In the genomic region with DNA sequence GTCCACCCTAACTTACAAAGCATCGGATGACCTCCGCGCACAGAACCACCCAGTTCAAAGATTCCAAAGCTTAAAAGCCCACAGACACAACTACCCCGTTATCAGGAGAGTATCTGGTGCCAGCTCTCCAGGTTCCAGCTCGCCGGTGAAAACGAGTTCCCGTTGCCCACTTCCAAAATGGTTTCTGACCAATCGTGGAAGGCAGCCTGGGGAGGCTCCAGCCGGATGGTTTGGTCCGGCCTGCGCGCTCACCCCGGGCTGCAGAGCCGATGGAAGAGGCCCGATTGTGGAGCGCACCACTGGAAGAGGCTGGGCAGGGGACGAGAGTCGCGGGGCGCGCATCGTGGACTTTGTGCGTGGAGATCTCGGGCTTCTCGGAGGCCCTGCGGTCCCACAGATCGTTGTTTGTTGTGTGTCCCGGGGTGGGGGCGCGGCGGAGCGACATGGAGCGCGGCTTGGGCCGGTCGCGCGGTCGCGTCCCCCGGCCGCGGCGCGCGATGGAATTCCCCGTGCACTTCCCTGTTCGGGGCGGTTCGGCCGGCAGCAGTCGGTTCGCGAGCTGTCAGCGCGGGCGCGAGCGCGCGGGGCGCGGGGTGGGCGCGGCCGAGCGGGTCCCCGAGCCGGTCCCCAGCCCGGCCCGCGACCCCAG, we compare ENCODE assay signal across 8 mouse cellular contexts. TPM values are rescaled to one million over a fixed set of nuclear protein-coding genes. Genes with fewer than 3 reads are reported as not detected.
DNase-seq lines count a peak whose midpoint lies in the region; ATAC-seq and TF ChIP-seq lines count a peak whose summit lies in the region.

A gene (plus strand): TSS at position 275 of the 649 bp plus-strand sequence.

- peak; percentile 92 for DNase-seq in 416B (ENCODE audit: low read depth)
- peak; percentile 88 for DNase-seq in heart, adult 8-10 months (ENCODE audit: low spot score)
- DNase-seq in kidney, adult 9 months = peak; percentile 95
- DNase-seq in limb, embryonic 14.5 days (ENCODE audit: low spot score) = peak; percentile 92
- DNase-seq in midbrain, postnatal 0 days (ENCODE audit: low spot score) = peak; percentile 97
- DNase-seq in spleen, postnatal 14 days (ENCODE audit: low spot score in 2 of 2) = peak; percentile 78 to 86

- TF ChIP-seq CTCF in bone marrow, adult 2 months (IDR thresholded peaks at IDR 0.05; ENCODE audit: control insufficient read depth, insufficient read depth, low read length) = no peak
- no peak for TF ChIP-seq CTCF in midbrain, postnatal 0 days (IDR thresholded peaks at IDR 0.05)

- peak within 1 kb of the TSS; percentile 87 for H3K4me2 ChIP-seq in embryonic facial prominence, embryonic 15.5 days (replicated peaks)
- peak within 1 kb of the TSS; percentile 95 for H3K4me2 ChIP-seq in limb, embryonic 14.5 days (replicated peaks; ENCODE audit: low read depth, low read length, severe bottlenecking)
- H3K4me2 ChIP-seq in midbrain, postnatal 0 days (ENCODE audit: low read depth, low read length, poor library complexity, severe bottlenecking) = peak within 1 kb of the TSS; percentile 84

- peaks cover 8% of the 10 kb centered on the region for H3K4me1 ChIP-seq in bone marrow, adult 2 months (ENCODE audit: control insufficient read depth, insufficient read depth, low read length)
- H3K4me1 ChIP-seq in embryonic facial prominence, embryonic 15.5 days = peaks cover 23% of the 10 kb centered on the region
- peaks cover 6% of the 10 kb centered on the region; the same call in 1 of the 2 replicates for H3K4me1 ChIP-seq in limb, embryonic 14.5 days (ENCODE audit: control insufficient read depth, insufficient read depth, low read length)
- peaks cover 16% of the 10 kb centered on the region for H3K4me1 ChIP-seq in midbrain, postnatal 0 days (ENCODE audit: insufficient read depth, low read length)

- peak within 1 kb of the TSS; percentile 91 for H3K9ac ChIP-seq in embryonic facial prominence, embryonic 15.5 days
- H3K9ac ChIP-seq in limb, embryonic 14.5 days (ENCODE audit: low read depth, low read length, severe bottlenecking) = peak within 1 kb of the TSS; percentile 95
- H3K9ac ChIP-seq in midbrain, postnatal 0 days (replicated peaks; ENCODE audit: low read length, poor library complexity, severe bottlenecking) = peak within 1 kb of the TSS; percentile 99

- peak; percentile 59; the same call in 1 of the 2 replicates for TF ChIP-seq POLR2A in bone marrow, adult 2 months (IDR thresholded peaks at IDR 0.05; ENCODE audit: borderline replicate concordance, control insufficient read depth, low read depth, low read length)
- TF ChIP-seq POLR2A in limb, embryonic 14.5 days (IDR thresholded peaks at IDR 0.05; ENCODE audit: borderline replicate concordance, extremely low read depth, insufficient read depth, insufficient read length) = 0 out of 2 replicates have a peak, but pooled peaks have one; percentile 41

- peak within 1 kb of the TSS; percentile 91 for H3K4me3 ChIP-seq in bone marrow, adult 2 months (replicated peaks; ENCODE audit: control insufficient read depth, low read depth, low read length)
- peak within 1 kb of the TSS; percentile 99 for H3K4me3 ChIP-seq in embryonic facial prominence, embryonic 15.5 days (replicated peaks)
- peak within 1 kb of the TSS; percentile 98 for H3K4me3 ChIP-seq in limb, embryonic 14.5 days (replicated peaks; ENCODE audit: low read length)
- H3K4me3 ChIP-seq in midbrain, postnatal 0 days (ENCODE audit: low read depth, low read length) = peak within 1 kb of the TSS; percentile 99

- H3K27me3 ChIP-seq in embryonic facial prominence, embryonic 15.5 days = no peaks in the 10 kb centered on the region
- H3K27me3 ChIP-seq in limb, embryonic 14.5 days (ENCODE audit: control insufficient read depth, insufficient read depth, low read length) = no peaks in the 10 kb centered on the region
- no peaks in the 10 kb centered on the region for H3K27me3 ChIP-seq in midbrain, postnatal 0 days (ENCODE audit: insufficient read depth, low read length)

- WGBS in bone marrow, adult 2 months = under 1% methylated on average over 68 of the region's 73 CpGs
- under 1% methylated on average over 73 of the region's 73 CpGs for WGBS in embryonic facial prominence, embryonic 15.5 days
- under 1% methylated on average over 32 of the region's 73 CpGs for WGBS in limb, embryonic 14.5 days
- under 1% methylated on average over 44 of the region's 73 CpGs for WGBS in midbrain, postnatal 0 days

- peak; percentile 87 for ATAC-seq in embryonic facial prominence, embryonic 15.5 days (ENCODE audit: insufficient number of reproducible peaks, low FRiP score, low TSS enrichment, low read depth)
- ATAC-seq in limb, embryonic 14.5 days (ENCODE audit: low FRiP score, low read depth) = peak; percentile 92
- peak; percentile 90 for ATAC-seq in midbrain, postnatal 0 days (ENCODE audit: low FRiP score)

- no peaks in the 10 kb centered on the region for H3K9me3 ChIP-seq in embryonic facial prominence, embryonic 15.5 days (replicated peaks)
- H3K9me3 ChIP-seq in limb, embryonic 14.5 days (ENCODE audit: control insufficient read depth, low read length) = no peaks in the 10 kb centered on the region
- H3K9me3 ChIP-seq in midbrain, postnatal 0 days (ENCODE audit: low read length) = no peaks in the 10 kb centered on the region

- H3K36me3 ChIP-seq in embryonic facial prominence, embryonic 15.5 days = no peaks in the 10 kb centered on the region
- no peaks in the 10 kb centered on the region for H3K36me3 ChIP-seq in limb, embryonic 14.5 days (ENCODE audit: control insufficient read depth, insufficient read depth, low read length)
- no peaks in the 10 kb centered on the region for H3K36me3 ChIP-seq in midbrain, postnatal 0 days (ENCODE audit: insufficient read depth, low read length)

- peak within 1 kb of the TSS; percentile 92 for H3K27ac ChIP-seq in bone marrow, adult 2 months (ENCODE audit: control insufficient read depth, insufficient read depth, low read depth, low read length, poor library complexity)
- peak within 1 kb of the TSS; percentile 95 for H3K27ac ChIP-seq in embryonic facial prominence, embryonic 15.5 days (replicated peaks)
- H3K27ac ChIP-seq in limb, embryonic 14.5 days (replicated peaks; ENCODE audit: low read depth, low read length) = peak within 1 kb of the TSS; percentile 96
- H3K27ac ChIP-seq in midbrain, postnatal 0 days (ENCODE audit: low read depth, low read length) = peak within 1 kb of the TSS; percentile 88

RNA-seq across cellular contexts. Expression of the gene that starts here (rescaled TPM):
- 60.5 and 99.2 TPM in 2 replicates for polyA plus RNA-seq in bone marrow, adult 2 months (2011; ENCODE audit: insufficient read depth, insufficient read length, low replicate concordance, missing spikeins)
- 54.9 and 57.6 TPM in 2 replicates for polyA plus RNA-seq in embryonic facial prominence, embryonic 15.5 days (2015; fragmentation: Nextera tagmentation; extraction: Ambion mirVana)
- total RNA-seq in heart, adult 8-10 months (2022) = 10 to 100 TPM; 28.0 to 34.3 (median 30.1) TPM
- polyA plus RNA-seq in limb, embryonic 14.5 days (2012; rRNA removed) = 48.6 and 51.6 TPM in 2 replicates
- 65.3 and 67.6 TPM in 2 replicates for polyA plus RNA-seq in limb, embryonic 14.5 days (2014; fragmentation: Nextera tagmentation; extraction: Ambion mirVana)
- 39.3 and 47.3 TPM in 2 replicates for total RNA-seq in midbrain, postnatal 0 days (2014; rRNA removed)
- polyA plus RNA-seq in midbrain, postnatal 0 days (2015; fragmentation: Nextera tagmentation; extraction: Ambion mirVana) = 22.4 and 24.9 TPM in 2 replicates

Comparison
In these comparisons a context has a peak if more than half of its experiments do, and no peak if none do; other contexts are left out.
1. Peak in every context shown above with its lines: DNase-seq, ATAC-seq, H3K4me3 ChIP-seq and H3K27ac ChIP-seq.